Mouse (Mus musculus) intestine, postnatal 0 days (tissue): ENCODE results near the gene Pld4. TPM values are rescaled to one million over a fixed set of nuclear protein-coding genes. Genes with fewer than 3 reads are reported as not detected.

ENCODE experiments used
- ATAC-seq: fragments of 200-750 bp; cut with Nextera tagmentation; 2 replicates; pipeline ENCODE4 v1.8.0; 2017; ENCODE audit warnings: mild to moderate bottlenecking, moderate TSS enrichment, moderate library complexity
- H3K27ac ChIP-seq: fragments of 300-500 bp; sonication (generic); 2 replicates; pipeline ENCODE4 v1.5.1; 2014; ENCODE audit warnings: mild to moderate bottlenecking, low read depth, low read length, moderate library complexity
- H3K27me3 ChIP-seq: fragments of 300-500 bp; sonication (generic); replicated peaks from 2 replicates; pipeline ENCODE4 v1.6.1; 2014; ENCODE audit warnings: low read length, mixed read lengths; ENCODE audit not compliant: control insufficient read depth, insufficient read depth
- H3K36me3 ChIP-seq: fragments of 300-500 bp; sonication (generic); 2 replicates; pipeline ENCODE4 v1.6.1; 2014; ENCODE audit warnings: mild to moderate bottlenecking, moderate library complexity; ENCODE audit not compliant: control insufficient read depth, insufficient read depth
- H3K4me1 ChIP-seq: fragments of 300-500 bp; sonication (generic); replicated peaks from 2 replicates; pipeline ENCODE4 v1.6.1; 2014; ENCODE audit warnings: antibody characterized with exemption, low read length, mixed read lengths; ENCODE audit not compliant: control insufficient read depth, insufficient read depth
- H3K4me2 ChIP-seq: fragments of 300-500 bp; sonication (generic); replicated peaks from 2 replicates; pipeline ENCODE4 v1.6.1; 2014; ENCODE audit warnings: low read depth, mild to moderate bottlenecking, moderate library complexity
- H3K4me3 ChIP-seq: fragments of 300-500 bp; sonication (generic); 2 replicates; pipeline ENCODE4 v1.5.1; 2014; ENCODE audit warnings: low read depth, low read length
- H3K9ac ChIP-seq: fragments of 300-500 bp; sonication (generic); 2 replicates; pipeline ENCODE4 v1.6.1; 2014; ENCODE audit warnings: mild to moderate bottlenecking, low read depth, low read length
- H3K9me3 ChIP-seq: fragments of 300-500 bp; sonication (generic); 2 replicates; pipeline ENCODE4 v1.6.1; 2016; ENCODE audit warnings: mixed run types; ENCODE audit not compliant: control insufficient read depth
- CTCF ChIP-seq: sonication (generic); IDR thresholded peaks from 2 replicates; pipeline ENCODE4 v1.5.1; 2016; ENCODE audit warnings: low read depth, mild to moderate bottlenecking, control low read depth, antibody characterized with exemption, moderate library complexity
- whole genome bisulfite sequencing: fragments of 180-500 bp; shearing (Covaris S2); extraction: QIAGEN DNeasy Blood & Tissue Kit; methylation state at CpG from one replicate; pipeline ENCODE4 v1.1.7; 2014; 5-methylcytosine and 5-hydroxymethylcytosine counted together
- polyA plus RNA-seq: library from polyadenylated mRNA; unstranded; fragments of >200 nt; fragmentation: Nextera tagmentation; extraction: Ambion mirVana; gene quantifications from 2 replicates; pipeline ENCODE4 v1.2.1, GENCODE M21; 2015

The Pld4 gene
- polyA plus RNA-seq, 1 experiment from 2014 or later = 6.7 TPM

GRCm38 (mm10) chr12:112773366-112773765 lies 12.9 kb downstream of the Pld4 start:
- no peaks in the 10 kb centered on the region for H3K36me3 ChIP-seq
- H3K27ac ChIP-seq = no peak overlapping the region
- no peaks in the 10 kb centered on the region for H3K27me3 ChIP-seq
- 19% methylated on average over 9 of the region's 9 CpGs for WGBS
- 0 out of 2 replicates have a peak overlapping the region, but pooled peaks have one; percentile 3 for H3K4me2 ChIP-seq
- H3K9me3 ChIP-seq = no peaks in the 10 kb centered on the region
- H3K4me3 ChIP-seq = no peak overlapping the region
- H3K4me1 ChIP-seq = no peaks in the 10 kb centered on the region
- no peak for ATAC-seq
- TF ChIP-seq CTCF = no peak
- H3K9ac ChIP-seq = no peak overlapping the region

- H3K4me3 ChIP-seq = no peak overlapping the region
- no peak overlapping the region for H3K4me2 ChIP-seq
- no peaks in the 10 kb centered on the region for H3K36me3 ChIP-seq
- no peak overlapping the region for H3K9ac ChIP-seq
- ATAC-seq = no peak
- H3K4me1 ChIP-seq = no peaks in the 10 kb centered on the region
- no peak for TF ChIP-seq CTCF
- no peak overlapping the region for H3K27ac ChIP-seq
- H3K9me3 ChIP-seq = no peaks in the 10 kb centered on the region
- WGBS = 78% methylated on average over 6 of the region's 6 CpGs
- H3K27me3 ChIP-seq = no peaks in the 10 kb centered on the region
Measured at GRCm38 (mm10) chr12:112774026-112774425, 13.6 kb downstream of the Pld4 start.

DNA sequence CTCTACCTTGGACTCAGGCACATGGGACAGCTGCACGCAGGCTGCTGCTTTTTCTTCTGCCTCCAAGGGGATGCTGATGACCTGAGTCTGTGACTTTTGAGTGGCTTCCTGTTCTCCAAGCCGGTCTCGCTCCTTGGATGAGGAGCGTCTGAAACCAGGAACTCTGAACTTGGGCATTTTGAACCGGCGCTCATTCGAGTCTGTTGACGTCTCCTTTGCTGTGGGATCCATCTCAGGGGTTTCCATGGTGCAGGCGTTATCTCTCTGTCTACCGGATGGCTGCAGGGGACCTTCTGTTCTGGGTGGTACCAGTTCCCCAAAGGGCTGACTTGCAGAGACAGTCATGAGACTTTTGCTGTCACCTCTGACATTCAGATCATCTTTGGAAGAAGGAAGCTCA lies 14.0 kb downstream of the Pld4 start:
- no peak overlapping the region for H3K9ac ChIP-seq
- H3K4me1 ChIP-seq = no peaks in the 10 kb centered on the region
- H3K36me3 ChIP-seq = no peaks in the 10 kb centered on the region
- no peak overlapping the region for H3K4me2 ChIP-seq
- no peak overlapping the region for H3K27ac ChIP-seq
- H3K9me3 ChIP-seq = no peaks in the 10 kb centered on the region
- WGBS = 92% methylated on average over 10 of the region's 10 CpGs
- H3K27me3 ChIP-seq = no peaks in the 10 kb centered on the region
- no peak for TF ChIP-seq CTCF
- no peak overlapping the region for H3K4me3 ChIP-seq
- ATAC-seq = no peak

- no peak for TF ChIP-seq CTCF
- Histone ChIP-seq H3K4me2 (no peak overlapping the region), H3K36me3 (no peaks in the 10 kb centered on the region), H3K4me1 (0 out of 2 replicates have a peak, but pooled peaks cover 2% of the 10 kb centered on the region), H3K27ac (no peak overlapping the region), H3K9me3 (no peaks in the 10 kb centered on the region), H3K9ac (no peak overlapping the region), H3K27me3 (0 out of 2 replicates have a peak, but pooled peaks cover 3% of the 10 kb centered on the region), H3K4me3 (no peak overlapping the region)
- 52% methylated on average over 8 of the region's 8 CpGs for WGBS
- ATAC-seq = no peak
Measured at GRCm38 (mm10) chr12:112791026-112791425, 30.6 kb downstream of the Pld4 start.

DNA sequence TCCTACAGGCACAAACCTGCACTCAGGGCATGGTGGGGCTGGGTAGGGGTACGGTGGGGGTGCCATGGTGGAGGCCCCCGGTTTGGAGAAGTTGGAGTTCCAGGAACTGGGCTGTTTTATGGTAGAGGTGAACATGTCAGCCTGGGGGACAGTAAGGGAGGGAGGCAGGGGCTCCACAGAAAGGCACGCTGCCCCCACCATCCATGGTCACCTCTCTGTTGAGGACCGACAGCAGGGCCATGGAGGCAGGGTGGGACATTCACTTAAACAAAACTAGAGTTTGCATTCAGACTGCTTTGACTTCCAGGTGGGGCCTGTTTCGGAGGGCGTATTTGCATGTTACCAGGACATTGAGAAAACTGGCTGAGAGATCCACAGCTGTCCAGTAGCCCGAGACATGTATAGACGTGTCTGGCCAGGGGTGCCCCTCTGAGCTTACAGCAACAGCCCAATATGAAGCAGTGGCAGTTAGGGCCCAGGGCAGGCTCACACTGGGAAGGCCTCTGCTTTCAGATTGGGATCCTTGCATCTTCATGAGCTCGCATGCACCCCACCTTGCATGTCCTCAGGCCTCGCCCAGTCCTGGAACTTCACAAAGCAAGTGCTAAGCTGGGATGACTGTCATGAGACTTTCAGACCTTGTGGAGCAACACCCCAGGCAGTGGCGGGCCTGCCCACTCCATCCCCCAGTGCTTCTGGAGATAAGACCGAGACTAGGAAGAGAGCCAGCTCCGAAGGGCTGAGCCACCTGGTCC lies 33.3 kb downstream of the Pld4 start:
- ATAC-seq = no peak
- Histone ChIP-seq H3K9ac (no peak overlapping the region), H3K36me3 (no peaks in the 10 kb centered on the region), H3K4me1 (0 out of 2 replicates have a peak, but pooled peaks cover 5% of the 10 kb centered on the region), H3K4me3 (no peak overlapping the region), H3K4me2 (no peak overlapping the region; the same call in 1 of the 2 replicates), H3K9me3 (no peaks in the 10 kb centered on the region), H3K27me3 (0 out of 2 replicates have a peak, but pooled peaks cover 3% of the 10 kb centered on the region), H3K27ac (no peak overlapping the region)
- 63% methylated on average over 13 of the region's 13 CpGs for WGBS
- TF ChIP-seq CTCF = no peak

- no peak for TF ChIP-seq CTCF
- Histone ChIP-seq H3K9ac (no peak overlapping the region), H3K36me3 (no peaks in the 10 kb centered on the region), H3K27me3 (0 out of 2 replicates have a peak, but pooled peaks cover 3% of the 10 kb centered on the region), H3K4me3 (no peak overlapping the region), H3K9me3 (no peaks in the 10 kb centered on the region), H3K4me2 (no peak overlapping the region; the same call in 1 of the 2 replicates), H3K27ac (no peak overlapping the region), H3K4me1 (0 out of 2 replicates have a peak, but pooled peaks cover 5% of the 10 kb centered on the region)
- WGBS = 30% methylated on average over 7 of the region's 7 CpGs
- no peak for ATAC-seq
Measured at GRCm38 (mm10) chr12:112794356-112794816, 33.9 kb downstream of the Pld4 start.
